Mouse (Mus musculus): ENCODE measurements around the gene Ndufs3.

Ndufs3 gene

DNA sequence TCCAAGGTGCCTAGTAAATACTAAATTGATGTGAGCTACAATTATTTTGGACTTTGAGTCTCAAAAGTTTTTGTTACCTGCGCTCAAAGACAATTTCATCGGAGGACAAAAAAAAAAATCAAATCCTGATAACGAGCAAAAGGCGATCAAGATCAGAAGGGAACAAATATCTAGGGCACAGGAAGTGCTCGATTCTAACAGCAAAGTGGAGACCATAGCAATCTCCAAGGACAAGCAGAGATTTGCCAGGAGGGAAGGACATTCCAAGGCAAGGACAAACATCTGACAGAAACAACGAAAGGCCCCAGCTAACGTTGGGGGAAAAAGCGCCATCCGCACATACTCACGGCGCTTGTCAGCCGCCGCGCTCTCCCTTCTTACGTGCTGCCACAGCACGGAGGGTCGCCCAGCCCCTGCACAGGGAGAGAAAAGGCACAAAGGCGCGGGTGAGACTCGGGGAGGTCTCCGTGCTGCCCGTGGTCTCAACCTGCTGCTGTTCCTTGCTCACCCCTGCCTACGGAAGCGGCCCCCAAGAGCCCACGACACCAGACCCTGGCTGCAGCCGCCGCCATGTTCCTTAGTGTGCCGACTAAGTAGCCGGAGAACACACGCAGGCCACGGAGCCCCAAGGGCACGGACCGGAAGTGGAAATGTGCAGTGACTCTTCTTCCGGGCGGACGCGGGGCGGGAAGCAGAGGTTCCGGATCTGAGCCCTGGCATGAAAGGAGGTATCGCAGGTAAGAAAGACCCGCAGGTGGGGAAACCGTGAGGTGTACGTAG, at the start of gene Ndufs3, which contains the start of gene Kbtbd4:
TSS of gene Ndufs3 (minus strand) at position 752 of the 780 bp plus-strand sequence.
TSS of gene Kbtbd4 (plus strand) at position 665 of the 780 bp plus-strand sequence.
- DNase-seq (ENCODE audit: low read depth, low spot score) = peak; percentile 85

DNA sequence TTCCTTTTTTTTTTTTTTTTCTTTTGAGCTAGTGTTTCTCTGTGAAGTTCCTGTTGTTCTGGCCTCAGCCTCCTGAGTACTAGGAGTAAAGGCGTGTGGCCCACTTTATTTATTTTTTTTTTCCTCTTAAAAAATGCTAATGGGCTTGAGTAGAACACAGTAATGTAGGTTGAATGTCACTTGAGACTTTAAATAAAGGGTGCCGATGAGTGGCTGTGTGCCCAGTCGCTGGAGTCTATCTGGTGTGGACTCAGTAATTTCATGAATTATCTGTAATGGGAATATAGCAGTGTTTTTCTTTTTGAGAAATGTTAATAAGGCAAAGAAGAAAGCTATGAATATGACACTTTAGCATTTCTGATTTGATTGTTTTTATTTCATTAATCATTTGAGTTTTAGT, 48.8 kb upstream of the Ndufs3 start:
- no peak for DNase-seq (ENCODE audit: low read depth, low spot score)

DNA sequence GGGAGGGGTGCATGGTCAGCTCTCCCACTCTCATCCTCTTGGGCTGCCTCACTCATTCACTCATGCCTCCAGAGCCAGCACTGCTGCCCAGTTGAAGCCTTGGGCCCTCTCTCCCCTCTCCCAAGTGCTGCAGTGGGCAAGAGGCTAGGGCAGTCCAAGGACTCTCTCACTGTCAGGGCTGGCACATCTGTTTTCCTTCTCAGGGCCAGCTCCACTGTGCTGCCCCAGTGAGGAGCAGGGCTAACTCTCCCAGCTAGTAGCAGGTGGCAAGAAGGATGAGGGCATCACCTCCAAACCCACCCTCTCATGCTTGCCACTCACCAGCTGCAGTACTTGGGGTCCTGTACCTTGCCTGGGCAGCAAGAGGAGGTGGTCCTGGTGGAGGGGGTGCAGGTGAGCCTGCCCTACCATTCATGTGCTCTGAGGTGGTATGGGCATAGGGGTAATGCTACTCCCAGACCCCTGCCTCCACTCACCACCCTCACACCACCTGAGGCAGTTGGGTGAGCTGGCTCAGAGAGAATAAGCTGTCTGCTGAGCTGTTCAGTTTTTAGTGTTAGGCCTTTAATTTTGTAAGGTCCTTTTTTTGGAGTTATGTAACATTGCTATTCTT, 46.1 kb upstream of the Ndufs3 start:
- no peak for DNase-seq (ENCODE audit: low read depth, low spot score)

DNA sequence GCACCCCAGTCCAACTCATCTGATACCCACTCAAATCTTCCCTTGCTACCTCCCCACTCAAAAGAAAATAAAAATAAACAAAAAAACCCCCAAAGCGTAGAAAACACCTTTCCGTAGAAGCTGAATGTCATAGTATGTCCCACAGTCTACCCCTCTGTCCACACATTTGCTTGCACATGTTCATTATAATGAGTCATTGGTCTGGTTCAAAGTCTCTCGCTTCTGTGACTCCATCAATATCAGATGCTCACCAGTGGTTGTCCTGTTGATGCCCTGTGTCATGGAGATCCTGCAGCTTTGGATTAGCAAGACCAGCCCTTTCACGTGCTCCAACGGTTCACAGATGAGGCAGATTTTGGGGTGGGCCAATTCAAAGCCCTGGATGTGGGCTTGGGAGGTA, 45.5 kb upstream of the Ndufs3 start:
- no peak for DNase-seq (ENCODE audit: low read depth, low spot score)

DNA sequence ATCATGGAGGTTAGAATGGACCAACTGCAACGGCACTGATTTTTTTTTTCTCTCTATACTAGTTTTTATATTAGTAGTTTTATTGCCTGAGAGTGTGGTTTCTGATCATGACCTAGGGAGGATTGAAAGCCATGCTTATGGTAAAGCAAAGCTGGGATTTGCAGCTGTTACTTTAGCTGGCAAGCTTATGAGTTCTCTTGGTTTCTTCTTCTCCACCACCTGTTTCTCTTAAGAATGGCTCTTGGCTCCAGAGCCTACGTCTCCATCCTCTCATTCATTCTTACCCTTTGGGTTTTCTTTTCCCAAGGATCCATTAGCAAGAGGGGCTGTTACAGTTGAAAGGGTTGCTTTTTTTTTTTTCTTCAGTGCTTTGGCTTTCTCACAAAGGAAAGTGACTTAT, 37.1 kb upstream of the Ndufs3 start:
- no peak for DNase-seq (ENCODE audit: low read depth, low spot score)

DNA sequence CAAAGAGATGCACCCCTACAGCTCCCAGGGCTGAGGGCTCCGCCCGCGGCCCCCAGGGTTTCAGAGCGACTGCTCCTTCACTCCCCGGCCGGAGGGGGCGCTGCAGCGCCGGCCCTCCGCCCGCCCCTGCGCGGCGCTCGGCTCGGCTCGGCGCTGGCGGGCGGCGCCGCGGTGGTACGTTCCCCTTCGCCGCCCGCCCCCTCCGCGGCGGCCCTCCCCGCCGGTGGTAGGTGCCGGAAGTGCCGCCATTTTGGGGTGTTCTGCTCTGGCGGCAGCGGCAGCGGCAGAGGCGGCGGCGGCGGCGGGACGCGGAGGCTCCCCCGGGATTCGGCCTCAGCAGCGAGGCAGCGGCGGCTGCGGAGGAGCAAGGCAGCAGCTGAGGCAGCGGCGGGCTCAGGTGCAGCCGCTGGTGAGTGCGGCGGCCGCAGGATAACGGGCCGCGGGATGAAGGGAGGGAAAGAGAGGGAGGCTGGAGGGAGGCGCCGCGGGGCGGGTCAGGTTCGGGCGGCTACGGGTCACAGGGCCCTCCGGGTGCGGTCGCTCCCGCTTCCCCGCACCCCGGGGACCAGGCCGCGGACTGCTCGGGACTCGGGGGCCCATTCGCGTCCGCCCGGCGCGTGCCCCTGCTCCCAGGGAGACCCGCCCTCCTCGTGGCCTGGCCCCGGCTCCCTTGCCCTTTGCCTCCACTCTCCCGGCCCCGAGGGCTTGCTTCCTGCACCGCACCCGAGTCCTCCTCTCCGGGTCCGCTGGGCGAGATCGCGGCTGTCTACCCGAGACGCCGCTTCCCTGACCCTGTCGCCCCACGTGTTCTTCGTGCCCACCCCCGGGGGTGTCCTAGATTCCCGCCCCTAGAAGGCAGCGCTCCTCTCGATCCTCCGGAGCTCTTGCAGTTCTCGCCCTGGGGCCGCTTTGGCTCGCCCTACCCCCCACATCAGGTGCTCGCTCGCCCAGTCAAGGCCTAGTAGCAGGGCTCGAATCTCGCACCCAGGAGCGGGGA, 35.9 kb upstream of the Ndufs3 start, which contains the start of gene Celf1:
TSS of gene Celf1 (plus strand) at position 150 of the 997 bp plus-strand sequence.
- peak; percentile 68 for DNase-seq (ENCODE audit: low read depth, low spot score)

DNA sequence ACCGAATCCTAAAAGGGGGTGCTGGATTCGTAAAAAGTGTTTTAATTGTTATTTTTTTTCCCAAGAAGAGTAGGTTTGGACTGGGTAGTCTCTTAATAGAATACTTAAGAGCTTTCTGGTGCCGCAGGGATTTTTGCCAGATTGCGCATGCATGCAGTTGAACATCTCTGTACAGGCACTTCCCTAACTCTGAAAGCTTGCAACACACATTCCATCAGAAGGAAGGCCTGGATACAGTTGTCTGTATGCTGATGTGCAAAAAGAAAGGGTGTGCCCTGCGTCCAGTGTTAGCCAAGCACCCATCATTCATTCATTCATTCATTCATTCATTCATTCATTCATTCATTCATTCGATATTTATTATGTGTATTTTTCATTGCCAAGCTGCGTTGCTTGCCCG, 35.1 kb upstream of the Ndufs3 start:
- DNase-seq (ENCODE audit: low read depth, low spot score) = no peak

DNA sequence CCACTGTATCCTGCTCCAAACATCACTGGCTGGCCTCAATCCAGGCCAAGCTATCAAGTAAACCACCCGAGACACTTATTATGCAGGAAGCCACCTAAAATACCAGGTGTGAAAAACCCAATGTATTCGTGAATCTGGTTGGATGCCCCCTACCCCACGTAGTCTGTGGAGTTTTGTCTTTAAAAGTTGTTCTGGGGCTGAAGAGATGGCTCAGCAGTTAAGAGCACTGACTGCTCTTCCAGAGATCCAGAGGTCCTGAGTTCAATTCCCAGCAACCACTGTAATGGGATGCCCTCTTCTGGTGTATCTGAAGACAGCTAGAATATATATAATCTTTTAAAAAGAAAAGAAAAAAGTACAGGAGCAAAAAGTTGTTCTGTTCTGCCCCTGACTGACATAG, 33.7 kb upstream of the Ndufs3 start:
- DNase-seq (ENCODE audit: low read depth, low spot score) = no peak

DNA sequence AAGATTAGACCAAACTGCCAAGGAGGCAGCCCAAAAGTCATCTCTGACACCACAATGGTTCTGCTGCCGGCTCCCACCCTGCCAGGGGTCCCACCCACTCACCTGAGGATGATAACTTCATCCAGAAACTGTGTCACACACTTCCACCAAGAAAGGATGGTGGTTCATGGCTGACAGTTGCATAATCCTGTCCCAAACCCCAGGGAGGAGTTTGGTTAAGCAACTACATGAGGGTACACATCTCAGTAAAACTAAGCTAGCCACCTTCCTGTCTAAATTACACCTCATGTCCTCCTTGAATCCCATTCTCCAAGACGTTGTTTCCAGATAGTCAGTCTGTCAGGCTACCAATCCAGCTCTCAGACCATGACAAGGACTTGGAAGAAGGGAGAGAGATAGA, 27.6 kb upstream of the Ndufs3 start:
- no peak for DNase-seq (ENCODE audit: low read depth, low spot score)

DNA sequence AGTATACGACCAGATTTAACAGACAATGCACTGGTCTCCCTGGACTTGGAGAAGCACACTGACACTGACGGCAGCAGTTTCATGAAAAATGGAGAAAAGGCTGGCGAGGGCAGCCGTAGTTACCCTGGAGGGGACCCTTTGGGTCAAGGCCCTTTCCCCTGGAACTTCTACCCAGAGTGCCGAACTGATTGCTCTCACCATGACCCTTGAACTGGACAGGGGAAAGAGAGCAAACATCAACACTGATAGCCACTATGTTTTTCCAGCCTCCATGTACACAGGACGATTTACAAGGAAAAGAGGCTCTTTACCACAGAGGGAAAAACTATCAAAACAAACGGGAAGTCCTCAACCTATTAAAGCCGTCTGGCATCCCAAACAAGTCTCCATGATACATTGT, 27.2 kb upstream of the Ndufs3 start:
- DNase-seq (ENCODE audit: low read depth, low spot score) = no peak

DNA sequence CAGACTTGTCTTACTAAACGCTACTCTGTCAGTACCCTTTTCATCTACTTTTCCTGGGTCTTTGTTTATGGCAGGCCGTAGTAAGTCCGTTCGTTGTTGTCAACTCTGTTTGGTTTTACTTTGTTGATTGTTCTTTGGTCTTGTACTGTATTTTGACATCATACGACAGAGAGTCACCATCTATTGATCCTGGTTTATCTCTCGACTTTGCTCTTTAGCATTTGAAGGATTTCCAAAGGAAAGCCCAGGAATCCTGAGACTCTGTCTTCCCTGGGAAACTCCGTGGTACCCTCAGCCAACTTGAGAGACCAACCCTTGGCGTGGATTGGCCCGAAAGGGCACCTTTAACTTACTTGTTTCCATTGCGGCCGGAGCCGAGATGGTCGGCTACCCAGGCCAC, 23.9 kb upstream of the Ndufs3 start:
- DNase-seq (ENCODE audit: low read depth, low spot score) = no peak

DNA sequence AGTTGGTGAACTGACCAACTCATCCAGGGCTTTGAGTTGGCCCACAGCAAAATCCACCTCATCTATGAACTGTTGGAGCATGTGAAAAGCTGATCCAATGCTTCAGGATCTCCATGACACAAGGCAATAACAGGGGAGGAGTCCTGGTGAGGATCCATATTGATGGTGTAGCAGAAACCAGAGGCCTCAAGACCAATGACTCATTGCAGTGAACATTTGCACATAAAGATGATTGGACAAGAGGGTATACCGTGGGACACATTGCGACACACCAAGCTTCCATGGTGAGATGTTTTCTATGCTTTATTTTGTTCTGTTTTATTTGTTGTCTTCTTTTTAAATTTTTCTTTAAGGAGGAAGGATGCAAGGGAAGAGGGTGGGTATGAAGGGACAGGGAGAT, 18.0 kb upstream of the Ndufs3 start:
- DNase-seq (ENCODE audit: low read depth, low spot score) = no peak

DNA sequence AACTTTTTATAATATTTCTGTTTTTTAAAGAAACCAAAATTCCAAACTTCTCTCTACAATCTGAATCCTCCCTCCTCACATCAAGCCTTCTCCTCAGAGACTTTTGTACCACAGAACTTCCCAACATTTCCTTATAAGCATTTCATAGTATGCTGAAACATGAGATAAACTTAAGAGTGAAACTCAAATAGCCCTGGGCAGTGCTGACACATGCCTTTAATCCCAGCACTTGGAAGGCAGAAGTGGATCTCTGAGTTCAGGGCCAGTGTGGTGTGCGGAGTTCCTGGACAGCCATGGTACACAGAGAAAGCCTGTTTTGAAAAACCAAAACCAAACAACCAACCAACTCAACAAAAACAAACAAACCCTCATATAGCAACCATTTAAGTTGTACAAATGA, 16.6 kb upstream of the Ndufs3 start:
- no peak for DNase-seq (ENCODE audit: low read depth, low spot score)

DNA sequence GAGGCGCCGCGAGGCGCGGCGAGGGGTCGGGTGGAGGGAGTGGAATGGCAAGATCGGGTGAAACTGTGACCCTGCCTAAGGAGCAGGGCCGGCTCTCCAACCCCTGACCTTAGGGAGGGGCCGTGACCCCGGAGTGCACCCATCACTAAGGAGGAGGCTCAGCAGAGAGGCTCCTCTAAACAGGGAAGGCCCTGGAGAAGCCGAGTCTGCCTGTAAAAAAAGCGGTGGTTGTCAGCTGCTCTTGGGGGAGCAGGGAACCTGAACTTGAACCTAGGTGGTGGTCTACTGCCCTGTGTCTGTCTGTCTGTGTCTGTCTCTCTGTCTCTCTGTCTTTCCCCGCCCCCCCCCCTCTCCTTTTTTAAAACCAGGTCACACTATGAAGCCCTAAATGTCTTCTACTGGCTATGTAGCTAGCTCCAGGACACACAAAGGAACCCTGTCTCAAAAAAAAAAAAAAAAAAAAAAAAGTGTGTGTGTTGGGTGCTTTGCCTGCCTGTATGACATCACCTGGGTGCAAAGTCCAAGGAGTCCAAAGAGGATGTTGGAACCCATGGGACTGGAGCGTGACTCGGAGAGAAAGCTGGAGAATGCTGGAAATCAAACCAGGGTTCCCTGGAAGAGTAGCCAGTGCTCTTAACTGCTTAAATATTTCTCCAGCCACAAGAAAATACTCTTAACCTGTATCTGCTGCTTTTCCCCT, 13.5 kb upstream of the Ndufs3 start:
- DNase-seq (ENCODE audit: low read depth, low spot score) = peak; percentile 16

DNA sequence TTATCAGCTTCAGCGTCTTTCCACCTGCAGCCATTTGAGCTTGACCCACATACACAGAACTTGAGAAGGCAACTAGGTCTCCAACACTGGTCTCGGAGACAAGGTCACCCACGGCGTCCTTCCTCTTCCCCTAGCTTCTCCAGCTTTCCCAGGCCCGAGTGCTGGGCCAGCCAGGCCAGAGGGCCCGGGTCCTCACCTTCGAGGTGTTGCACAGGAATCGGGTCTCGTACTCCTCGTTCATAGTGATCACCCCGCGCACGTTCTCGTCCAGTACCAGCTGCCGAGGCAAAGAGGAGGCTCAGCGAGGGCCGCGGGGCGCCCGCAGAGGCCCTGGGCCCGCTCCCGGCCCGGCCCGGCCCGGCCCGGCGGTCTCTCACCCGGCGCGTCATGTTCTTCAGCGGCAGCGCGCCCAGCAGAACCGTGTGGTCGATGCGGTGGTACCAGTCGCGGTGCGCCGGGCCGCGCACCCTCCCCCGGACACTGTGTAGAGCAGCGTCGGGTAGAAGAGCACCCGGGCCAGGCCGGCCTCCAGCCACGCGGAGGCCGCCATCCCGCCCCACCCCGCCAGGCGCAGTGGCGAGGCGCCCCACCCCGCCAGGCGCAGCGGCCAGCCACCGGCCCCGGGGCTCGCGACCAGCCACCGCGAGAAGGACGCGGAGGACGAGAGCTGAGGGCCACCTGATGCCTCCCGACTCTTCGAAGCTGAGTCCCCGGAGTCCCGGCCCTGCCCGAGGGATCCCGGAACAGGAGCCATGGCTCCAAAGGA, 12.8 kb upstream of the Ndufs3 start:
- DNase-seq (ENCODE audit: low read depth, low spot score) = peak; percentile 35

DNA sequence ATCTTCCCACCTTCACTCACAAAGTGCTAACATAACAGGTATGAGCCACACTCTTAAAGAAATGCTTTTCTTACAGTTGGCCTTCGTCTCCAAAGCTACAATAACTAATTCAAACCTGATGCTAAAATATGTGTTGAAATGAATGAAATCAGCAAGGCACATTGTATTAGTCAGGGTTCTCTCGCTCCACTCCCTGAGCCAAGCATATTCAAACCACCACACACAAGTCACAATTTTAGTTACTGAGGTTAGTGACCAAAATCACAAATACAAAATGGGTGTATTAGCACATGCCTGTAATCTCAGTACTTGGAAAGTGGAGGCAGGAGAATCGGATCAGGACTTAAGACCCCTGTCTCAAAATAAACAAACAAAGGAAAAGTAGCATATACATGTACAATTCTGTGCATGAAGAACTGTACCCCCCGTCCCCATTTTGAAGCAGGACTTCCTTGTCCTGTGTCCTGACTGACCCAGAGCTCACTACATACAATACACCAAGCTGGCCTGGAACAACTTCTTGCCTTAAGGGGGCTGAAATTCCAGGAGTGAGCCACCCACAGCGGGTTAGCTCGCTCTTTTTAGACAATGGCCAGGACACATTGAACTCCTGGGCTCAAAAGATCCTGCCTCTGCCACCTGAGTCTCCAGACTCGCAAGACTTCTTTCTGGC, 12.1 kb upstream of the Ndufs3 start:
- no peak for DNase-seq (ENCODE audit: low read depth, low spot score)

DNA sequence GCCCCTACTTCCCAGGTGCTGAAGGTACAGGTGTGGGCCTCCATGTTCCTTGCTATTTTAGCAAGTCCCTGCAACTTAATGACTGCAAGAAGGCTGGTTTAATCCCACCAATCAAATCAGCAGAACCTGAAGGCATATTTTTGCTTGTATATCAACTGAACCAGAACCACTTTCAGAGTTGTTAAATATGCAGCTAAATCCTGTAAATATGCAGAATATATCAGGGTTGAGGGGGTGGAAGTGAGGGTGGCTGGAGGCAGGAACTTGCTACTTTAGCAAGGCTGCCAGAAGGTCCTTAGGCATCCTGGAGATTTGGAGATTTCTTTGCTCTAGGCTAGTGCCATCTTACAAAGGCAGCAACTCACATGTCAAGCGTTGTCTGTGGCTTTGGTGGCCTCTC, 10.9 kb upstream of the Ndufs3 start:
- DNase-seq (ENCODE audit: low read depth, low spot score) = no peak

DNA sequence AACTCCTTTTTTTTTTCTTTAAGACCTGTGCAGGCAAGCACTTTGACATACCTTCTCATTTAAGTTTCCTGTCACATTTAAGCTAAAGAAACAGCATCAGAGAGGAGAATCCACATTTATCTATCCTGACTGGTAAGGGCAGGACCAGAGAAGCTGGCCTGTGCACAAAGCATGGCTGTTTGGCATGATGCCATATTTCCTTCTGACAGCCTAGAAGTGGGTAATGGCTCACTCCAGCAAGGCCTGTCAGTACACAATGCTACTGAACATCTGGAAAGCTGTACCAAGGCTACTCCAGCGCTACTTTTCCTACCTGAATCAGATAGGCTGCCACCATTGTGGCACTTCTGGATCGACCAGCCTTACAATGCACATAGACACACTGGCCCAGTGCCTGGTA, 9.0 kb upstream of the Ndufs3 start:
- DNase-seq (ENCODE audit: low read depth, low spot score) = no peak

DNA sequence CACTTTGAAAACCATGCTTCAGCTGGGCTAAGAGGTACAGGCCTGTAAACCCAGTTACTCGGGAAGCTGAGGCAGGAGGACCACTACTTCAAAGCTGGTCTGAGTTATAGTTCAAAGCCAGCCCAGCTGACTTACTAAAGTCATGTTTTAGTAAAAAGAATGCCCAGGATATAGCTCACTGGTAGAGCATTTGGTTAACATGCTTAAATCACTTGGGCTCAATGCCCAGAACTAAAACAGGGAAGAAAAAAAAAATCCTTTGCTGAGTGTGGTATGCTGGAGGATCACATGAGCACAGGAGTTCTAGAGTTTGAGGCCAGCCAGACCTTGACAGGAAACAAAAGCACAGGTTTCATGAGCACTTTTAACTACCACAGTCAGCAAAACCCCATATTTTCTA, 7.0 kb upstream of the Ndufs3 start:
- DNase-seq (ENCODE audit: low read depth, low spot score) = no peak

DNA sequence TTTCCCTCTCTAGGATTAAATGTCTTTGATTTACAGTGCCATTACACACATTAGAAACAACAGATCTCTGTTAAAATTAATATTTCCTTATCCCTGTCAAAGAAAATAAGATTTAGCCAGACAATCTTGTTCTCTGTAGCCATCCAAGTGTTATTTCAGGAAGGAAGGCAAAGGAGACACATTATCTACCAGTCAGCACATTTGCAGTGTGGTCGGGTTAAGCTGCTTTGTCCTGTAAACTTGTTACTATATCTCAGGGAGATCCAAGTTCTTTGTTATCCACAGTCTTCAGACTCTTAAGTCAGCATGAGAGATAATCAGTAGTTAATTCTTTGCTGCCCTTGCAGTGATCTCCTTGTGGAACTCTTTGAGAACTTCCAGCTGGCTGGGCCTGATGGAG, 6.2 kb upstream of the Ndufs3 start:
- DNase-seq (ENCODE audit: low read depth, low spot score) = no peak
